Mouse (Mus musculus) heart, postnatal 0 days (tissue): Measurements from ENCODE around the gene Slc26a9. TPM values are rescaled to one million over a fixed set of nuclear protein-coding genes. Genes with fewer than 3 reads are reported as not detected.

Source experiments
- ATAC-seq: fragments of 200-750 bp; cut with Nextera tagmentation; 2 replicates; pipeline ENCODE4 v1.8.0; 2017; ENCODE audit warnings: low read depth, moderate number of reproducible peaks, moderate library complexity; ENCODE audit not compliant: insufficient read depth
- DNase-seq: peaks from one replicate; pipeline ENCODE4 v3.0.0-alpha.2; 2016; ENCODE audit warnings: low spot score
- H3K27ac ChIP-seq: fragments of 300-500 bp; sonication (generic); 2 replicates; pipeline ENCODE4 v1.5.1; 2014; ENCODE audit warnings: low read depth, mild to moderate bottlenecking
- H3K27me3 ChIP-seq: fragments of 300-500 bp; sonication (generic); 2 replicates; pipeline ENCODE4 v1.6.1; 2014; ENCODE audit warnings: low read length, mixed read lengths; ENCODE audit not compliant: control insufficient read depth, insufficient read depth
- H3K36me3 ChIP-seq: fragments of 300-500 bp; sonication (generic); replicated peaks from 2 replicates; pipeline ENCODE4 v1.6.1; 2014; ENCODE audit warnings: low read length, mixed read lengths; ENCODE audit not compliant: control insufficient read depth, insufficient read depth
- H3K4me1 ChIP-seq: fragments of 300-500 bp; sonication (generic); 2 replicates; pipeline ENCODE4 v1.6.1; 2014; ENCODE audit warnings: antibody characterized with exemption; ENCODE audit not compliant: control insufficient read depth, insufficient read depth
- H3K4me2 ChIP-seq: fragments of 300-500 bp; sonication (generic); 2 replicates; pipeline ENCODE4 v1.6.1; 2014; ENCODE audit warnings: low read depth, mild to moderate bottlenecking, low read length, moderate library complexity
- H3K4me3 ChIP-seq: fragments of 300-500 bp; sonication (generic); 2 replicates; pipeline ENCODE4 v1.5.1; 2014; ENCODE audit warnings: low read depth, low read length
- H3K9ac ChIP-seq: fragments of 300-500 bp; sonication (generic); replicated peaks from 2 replicates; pipeline ENCODE4 v1.6.1; 2014; ENCODE audit warnings: low read depth, low read length, mixed read lengths
- H3K9me3 ChIP-seq: fragments of 300-500 bp; sonication (generic); replicated peaks from 2 replicates; pipeline ENCODE4 v1.6.1; 2016; ENCODE audit warnings: low read length; ENCODE audit not compliant: control insufficient read depth
- CTCF ChIP-seq: IDR thresholded peaks from 2 replicates; pipeline ENCODE4 v1.5.1; 2016; ENCODE audit warnings: antibody characterized with exemption, control low read depth, low read depth
- EP300 ChIP-seq: IDR thresholded peaks from 2 replicates; pipeline ENCODE4 v1.6.1; 2016; ENCODE audit warnings: antibody characterized with exemption, low read depth
- WGBS: fragments of 180-500 bp; shearing (Covaris S2); extraction: QIAGEN DNeasy Blood & Tissue Kit; methylation state at CpG from one replicate; pipeline ENCODE4 v1.1.7; 2014; 5-methylcytosine and 5-hydroxymethylcytosine counted together
- polyA plus RNA-seq: library from polyadenylated mRNA; unstranded; fragments of >200 nt; fragmentation: Nextera tagmentation; extraction: Ambion mirVana; gene quantifications from 2 replicates; pipeline ENCODE4 v1.2.1, GENCODE M21; 2015
- total RNA-seq: library from RNA; depleted of rRNA; stranded (reverse); fragments of >200 nt; gene quantifications from 2 replicates; pipeline ENCODE4 v1.2.3, GENCODE M21; 2014; ENCODE audit warnings: low replicate concordance

Gene Slc26a9
- total and polyA plus RNA-seq, 2 experiments from 2014 or later: 0.05 TPM; not detected in 1

DNA sequence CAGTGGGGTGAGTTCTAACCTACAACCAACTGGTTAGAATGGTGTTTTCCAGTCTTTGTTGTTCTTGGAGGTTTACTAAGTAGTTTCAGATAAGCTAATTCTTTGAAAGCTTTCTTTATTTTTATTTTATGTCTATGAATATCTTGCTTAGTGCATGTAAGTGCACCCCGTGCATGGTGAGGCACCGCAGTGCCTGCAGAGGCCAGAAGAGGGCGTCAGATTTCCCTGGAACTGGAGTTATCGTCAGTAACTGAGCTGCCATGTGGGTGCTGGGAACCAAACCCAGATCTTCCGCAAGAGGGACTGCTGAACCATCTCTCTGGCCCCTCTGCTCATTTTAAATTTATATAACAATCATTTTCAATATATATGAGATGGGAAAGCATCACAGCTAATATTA is 42.4 kb upstream of the Slc26a9 start:
- Histone ChIP-seq H3K4me1 (peaks cover 10% of the 10 kb centered on the region), H3K4me3 (no peak overlapping the region), H3K36me3 (no peaks in the 10 kb centered on the region), H3K9ac (no peak overlapping the region), H3K27ac (no peak overlapping the region), H3K9me3 (no peaks in the 10 kb centered on the region), H3K27me3 (no peaks in the 10 kb centered on the region), H3K4me2 (no peak overlapping the region)
- TF ChIP-seq EP300: no peak
- no peak for TF ChIP-seq CTCF
- DNase-seq (no peak), ATAC-seq (no peak)
- WGBS: 88% methylated on average over 5 of the region's 5 CpGs

- no peak for TF ChIP-seq EP300
- TF ChIP-seq CTCF: no peak
- peak; percentile 18 for DNase-seq
- peaks cover 6% of the 10 kb centered on the region; the same call in 1 of the 2 replicates for H3K4me1 ChIP-seq
- WGBS: 20% methylated on average over 8 of the region's 8 CpGs
- H3K4me3 ChIP-seq: no peak overlapping the region
- H3K4me2 ChIP-seq: peak overlapping the region; percentile 26; the same call in 1 of the 2 replicates
- peak; percentile 27; the same call in 1 of the 2 replicates for ATAC-seq
- no peaks in the 10 kb centered on the region for H3K27me3 ChIP-seq
- H3K9ac ChIP-seq: no peak overlapping the region
- no peak overlapping the region for H3K27ac ChIP-seq
- no peaks in the 10 kb centered on the region for H3K9me3 ChIP-seq
- no peaks in the 10 kb centered on the region for H3K36me3 ChIP-seq
Observed at GRCm38 (mm10) chr1:131702094-131702766, 41.6 kb upstream of the Slc26a9 start.

DNA sequence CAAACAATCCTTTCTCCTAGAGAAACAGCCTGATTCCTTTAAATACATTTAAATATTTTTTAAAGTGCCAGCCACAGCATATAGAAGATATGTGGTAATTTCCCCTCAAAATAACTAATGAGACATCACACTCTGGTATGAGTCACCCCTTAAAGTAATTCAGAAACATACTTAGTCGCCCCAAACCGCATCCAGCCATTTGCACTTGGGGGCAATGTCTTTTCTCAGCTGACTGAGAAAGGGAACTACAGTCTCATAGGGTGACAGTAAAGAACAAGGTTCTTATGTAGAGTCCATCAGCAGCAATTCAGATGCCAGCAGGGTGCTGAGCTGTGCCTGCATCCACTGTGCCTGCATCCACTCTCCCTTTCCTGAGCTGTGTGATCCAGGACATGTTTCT is 40.3 kb upstream of the Slc26a9 start:
- ATAC-seq: no peak

GRCm38 (mm10) chr1:131708338-131708737 is 35.5 kb upstream of the Slc26a9 start:
- ATAC-seq (no peak), DNase-seq (no peak)
- no peaks in the 10 kb centered on the region for H3K27me3 ChIP-seq
- H3K4me1 ChIP-seq: no peaks in the 10 kb centered on the region
- 22% methylated on average over 4 of the region's 4 CpGs for WGBS
- H3K4me2 ChIP-seq: no peak overlapping the region
- no peak overlapping the region for H3K27ac ChIP-seq
- no peaks in the 10 kb centered on the region for H3K36me3 ChIP-seq
- no peaks in the 10 kb centered on the region for H3K9me3 ChIP-seq
- H3K4me3 ChIP-seq: no peak overlapping the region
- H3K9ac ChIP-seq: no peak overlapping the region
- peak; percentile 74 for TF ChIP-seq CTCF
- no peak for TF ChIP-seq EP300

More for the DNA sequence above, 40.3 kb upstream of the Slc26a9 start:
- DNase-seq: no peak
- H3K9ac ChIP-seq: no peak overlapping the region
- WGBS: 88% methylated on average over 2 of the region's 2 CpGs
- no peak overlapping the region for H3K4me2 ChIP-seq
- H3K4me1 ChIP-seq: peaks cover 6% of the 10 kb centered on the region; the same call in 1 of the 2 replicates
- no peak overlapping the region for H3K4me3 ChIP-seq
- no peaks in the 10 kb centered on the region for H3K27me3 ChIP-seq
- TF ChIP-seq EP300 (no peak), CTCF (no peak)
- H3K27ac ChIP-seq: no peak overlapping the region
- no peaks in the 10 kb centered on the region for H3K9me3 ChIP-seq
- no peaks in the 10 kb centered on the region for H3K36me3 ChIP-seq

GRCm38 (mm10) chr1:131711518-131711917 is 32.3 kb upstream of the Slc26a9 start:
- Histone ChIP-seq H3K27me3 (no peaks in the 10 kb centered on the region), H3K4me1 (peaks cover 11% of the 10 kb centered on the region), H3K9ac (no peak overlapping the region), H3K9me3 (no peaks in the 10 kb centered on the region), H3K27ac (no peak overlapping the region), H3K4me2 (no peak overlapping the region), H3K36me3 (no peaks in the 10 kb centered on the region), H3K4me3 (no peak overlapping the region)
- WGBS: 67% methylated on average over 10 of the region's 10 CpGs
- TF ChIP-seq EP300 (no peak), CTCF (no peak)
- no peak for ATAC-seq
- DNase-seq: no peak

GRCm38 (mm10) chr1:131712386-131712785 is 31.4 kb upstream of the Slc26a9 start:
- Histone ChIP-seq H3K27me3 (no peaks in the 10 kb centered on the region), H3K4me3 (no peak overlapping the region), H3K27ac (no peak overlapping the region), H3K9me3 (no peaks in the 10 kb centered on the region), H3K9ac (no peak overlapping the region), H3K36me3 (no peaks in the 10 kb centered on the region), H3K4me2 (no peak overlapping the region), H3K4me1 (peaks cover 11% of the 10 kb centered on the region)
- peak; percentile 75 for ATAC-seq
- peak; percentile 83 for DNase-seq
- WGBS: 18% methylated on average over 2 of the region's 2 CpGs
- no peak for TF ChIP-seq EP300
- peak; percentile 91 for TF ChIP-seq CTCF
